14 mouse cellular contexts compared by ENCODE assay signal in the genomic region with DNA sequence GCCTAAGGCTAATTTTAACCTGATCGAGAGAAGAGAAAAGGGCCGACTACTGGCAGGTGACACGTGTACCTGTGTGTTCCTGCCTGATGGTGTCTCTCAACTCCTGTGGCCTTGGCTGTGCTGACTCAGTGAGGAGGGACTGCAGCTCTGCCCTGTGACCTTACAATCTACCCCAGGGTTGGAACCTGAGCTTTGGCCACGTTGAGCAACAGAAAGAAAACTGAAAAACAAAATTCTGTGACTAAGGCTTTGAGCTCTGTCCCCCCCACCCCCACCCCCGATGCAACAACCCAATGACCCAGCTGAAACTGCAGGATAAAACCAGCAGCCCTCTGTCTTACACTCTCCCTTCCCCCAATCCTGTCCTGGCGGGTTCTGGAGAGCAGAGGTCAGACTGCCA.
DNase-seq lines count a peak whose midpoint lies in the region; ATAC-seq and TF ChIP-seq lines count a peak whose summit lies in the region.
"Had no signal": no experiment of that assay in that cellular context is flagged by ENCODE, and none has a peak within 500 bp of the region (broad histone marks: within the 10 kb centered on the region; RNA-seq: fewer than 3 reads in every experiment).

No protein-coding gene starts in this region.

- H3K27ac ChIP-seq in kidney, embryonic 14.5 days (ENCODE audit: low read depth, low read length), result no peak overlapping the region
- H3K27ac ChIP-seq in intestine, postnatal 0 days (ENCODE audit: low read depth, low read length), result peak overlapping the region; percentile 88
- no peak overlapping the region for H3K27ac ChIP-seq in liver, embryonic 12.5 days
- H3K27ac ChIP-seq: neural tube, embryonic 13.5 days had no signal

- TF ChIP-seq CTCF in intestine, postnatal 0 days (IDR thresholded peaks at IDR 0.05; ENCODE audit: low read depth), result peak; percentile 65

- no peaks in the 10 kb centered on the region for H3K36me3 ChIP-seq in kidney, embryonic 14.5 days (ENCODE audit: control insufficient read depth, insufficient read depth, low read length)
- no peaks in the 10 kb centered on the region for H3K36me3 ChIP-seq in intestine, postnatal 0 days (ENCODE audit: control insufficient read depth, insufficient read depth)
- no peaks in the 10 kb centered on the region for H3K36me3 ChIP-seq in liver, embryonic 12.5 days
- H3K36me3 ChIP-seq: neural tube, embryonic 13.5 days had no signal

- no peak overlapping the region for H3K4me3 ChIP-seq in kidney, embryonic 14.5 days (ENCODE audit: low read length)
- no peak overlapping the region for H3K4me3 ChIP-seq in intestine, postnatal 0 days (ENCODE audit: low read depth, low read length)
- no peak overlapping the region for H3K4me3 ChIP-seq in liver, embryonic 12.5 days
- H3K4me3 ChIP-seq: neural tube, embryonic 13.5 days had no signal

- ATAC-seq in kidney, embryonic 14.5 days (ENCODE audit: low FRiP score, low TSS enrichment), result no peak
- peak; percentile 84 for ATAC-seq in intestine, postnatal 0 days
- ATAC-seq in liver, embryonic 12.5 days, result peak; percentile 80
- ATAC-seq: inflammation-experienced regulatory T-cells, adult 6 months had no signal

- 44% methylated on average over 6 of the region's 6 CpGs for WGBS in kidney, embryonic 14.5 days
- WGBS in intestine, postnatal 0 days, result 37% methylated on average over 6 of the region's 6 CpGs
- 31% methylated on average over 6 of the region's 6 CpGs for WGBS in liver, embryonic 12.5 days (ENCODE audit: insufficient replicate concordance)

- no peaks in the 10 kb centered on the region for H3K27me3 ChIP-seq in kidney, embryonic 14.5 days (ENCODE audit: control insufficient read depth, insufficient read depth, low read length)
- H3K27me3 ChIP-seq in intestine, postnatal 0 days (replicated peaks; ENCODE audit: control insufficient read depth, insufficient read depth, low read length), result no peaks in the 10 kb centered on the region
- peaks cover 15% of the 10 kb centered on the region; the same call in 1 of the 2 replicates for H3K27me3 ChIP-seq in liver, embryonic 12.5 days (replicated peaks)
- H3K27me3 ChIP-seq: CH12.LX; neural tube, embryonic 13.5 days had no signal

- no peaks in the 10 kb centered on the region for H3K9me3 ChIP-seq in kidney, embryonic 14.5 days (ENCODE audit: control insufficient read depth, low read length)
- no peaks in the 10 kb centered on the region for H3K9me3 ChIP-seq in intestine, postnatal 0 days (ENCODE audit: control insufficient read depth)
- H3K9me3 ChIP-seq in liver, embryonic 12.5 days (replicated peaks), result no peaks in the 10 kb centered on the region
- H3K9me3 ChIP-seq: neural tube, embryonic 13.5 days had no signal

- no peaks in the 10 kb centered on the region for H3K4me1 ChIP-seq in kidney, embryonic 14.5 days (ENCODE audit: control insufficient read depth, insufficient read depth, low read length)
- peaks cover 3% of the 10 kb centered on the region; the same call in 1 of the 2 replicates for H3K4me1 ChIP-seq in intestine, postnatal 0 days (replicated peaks; ENCODE audit: control insufficient read depth, insufficient read depth, low read length)
- H3K4me1 ChIP-seq in liver, embryonic 12.5 days, result 0 out of 2 replicates have a peak, but pooled peaks cover 3% of the 10 kb centered on the region

- H3K4me2 ChIP-seq in kidney, embryonic 14.5 days (replicated peaks; ENCODE audit: low read depth, low read length), result no peak overlapping the region
- 0 out of 2 replicates have a peak overlapping the region, but pooled peaks have one; percentile 13 for H3K4me2 ChIP-seq in intestine, postnatal 0 days (replicated peaks; ENCODE audit: low read depth)
- no peak overlapping the region for H3K4me2 ChIP-seq in liver, embryonic 12.5 days
- H3K4me2 ChIP-seq: neural tube, embryonic 13.5 days had no signal

- DNase-seq in kidney, adult 8-10 months, result peak; percentile 33 to 56
- DNase-seq in urinary bladder, postnatal 25 days (ENCODE audit: low spot score), result no peak
- DNase-seq in heart, adult 9 months (ENCODE audit: low spot score in 2 of 2), result no peak
- no peak for DNase-seq in ovary, postnatal 10 days (ENCODE audit: low spot score)
- DNase-seq: cerebellum, adult 18-20 months; heart, postnatal 14 days; lung, postnatal 4 days; thymus, postnatal 25 days had no signal

- H3K9ac ChIP-seq in kidney, embryonic 14.5 days (ENCODE audit: low read depth, low read length), result no peak overlapping the region
- no peak overlapping the region for H3K9ac ChIP-seq in intestine, postnatal 0 days (ENCODE audit: low read depth, low read length)
- H3K9ac ChIP-seq in liver, embryonic 12.5 days, result no peak overlapping the region
- H3K9ac ChIP-seq: neural tube, embryonic 13.5 days had no signal

Comparison
In these comparisons a context has a peak if more than half of its experiments do, and no peak if none do; other contexts are left out.
1. DNase-seq: peak in kidney, adult 8-10 months (2 of 2); none in urinary bladder, postnatal 25 days (single experiment), heart, adult 9 months (0 of 2) and ovary, postnatal 10 days (single experiment).